12 mouse cellular contexts compared by ENCODE assay signal in genomic region chr9:106250245-106250644, GRCm38 (mm10). TPM values are rescaled to one million over a fixed set of nuclear protein-coding genes. Genes with fewer than 3 reads are reported as not detected.
DNase-seq lines count a peak whose midpoint lies in the region; ATAC-seq and TF ChIP-seq lines count a peak whose summit lies in the region.
"Had no signal": no experiment of that assay in that cellular context is flagged by ENCODE, and none has a peak within 500 bp of the region (broad histone marks: within the 10 kb centered on the region; RNA-seq: fewer than 3 reads in every experiment).

No protein-coding gene starts in this region.

- H3K27ac ChIP-seq in kidney, postnatal 0 days: no peak overlapping the region
- H3K27ac ChIP-seq in embryonic facial prominence, embryonic 13.5 days: peak overlapping the region; percentile 1; the same call in 1 of the 2 replicates
- H3K27ac ChIP-seq in small intestine, adult 2 months (ENCODE audit: insufficient read depth, low read depth, low read length): peak overlapping the region; percentile 97
- H3K27ac ChIP-seq in hindbrain, embryonic 11.5 days (ENCODE audit: low read depth, low read length): no peak overlapping the region
- H3K27ac ChIP-seq: forebrain, embryonic 10.5 days; liver, embryonic 13.5 days had no signal

- peaks cover 15% of the 10 kb centered on the region for H3K4me1 ChIP-seq in kidney, postnatal 0 days (replicated peaks; ENCODE audit: insufficient read depth, low read length)
- H3K4me1 ChIP-seq in embryonic facial prominence, embryonic 13.5 days: peaks cover 27% of the 10 kb centered on the region
- peaks cover 34% of the 10 kb centered on the region for H3K4me1 ChIP-seq in small intestine, adult 2 months (ENCODE audit: control insufficient read depth, insufficient read depth, insufficient read length, low read length)
- H3K4me1 ChIP-seq in hindbrain, embryonic 11.5 days (replicated peaks; ENCODE audit: control insufficient read depth, insufficient read depth, low read length): peaks cover 6% of the 10 kb centered on the region

- no peaks in the 10 kb centered on the region for H3K9me3 ChIP-seq in kidney, postnatal 0 days (replicated peaks; ENCODE audit: low read length)
- H3K9me3 ChIP-seq in embryonic facial prominence, embryonic 13.5 days: no peaks in the 10 kb centered on the region
- H3K9me3 ChIP-seq in hindbrain, embryonic 11.5 days (ENCODE audit: control insufficient read depth, low read length): no peaks in the 10 kb centered on the region
- H3K9me3 ChIP-seq: forebrain, embryonic 10.5 days; liver, embryonic 13.5 days had no signal

- H3K27me3 ChIP-seq in kidney, postnatal 0 days (ENCODE audit: insufficient read depth, low read length): no peaks in the 10 kb centered on the region
- no peaks in the 10 kb centered on the region for H3K27me3 ChIP-seq in embryonic facial prominence, embryonic 13.5 days
- no peaks in the 10 kb centered on the region for H3K27me3 ChIP-seq in small intestine, adult 2 months (ENCODE audit: control insufficient read depth, insufficient read depth, low read length)
- no peaks in the 10 kb centered on the region for H3K27me3 ChIP-seq in hindbrain, embryonic 11.5 days (ENCODE audit: control insufficient read depth, insufficient read depth, low read length)
- H3K27me3 ChIP-seq: liver, embryonic 13.5 days had no signal

- intact Hi-C loops in heart, postnatal 36 days (cut with DNase I): no loop called here

- TF ChIP-seq CTCF in kidney, postnatal 0 days (IDR thresholded peaks at IDR 0.05; ENCODE audit: low read depth): no peak
- no peak for TF ChIP-seq CTCF in small intestine, adult 2 months (IDR thresholded peaks at IDR 0.05; ENCODE audit: extremely low read depth, insufficient read length, insufficient replicate concordance, low read depth, low read length)

- no peaks in the 10 kb centered on the region for H3K36me3 ChIP-seq in kidney, postnatal 0 days (ENCODE audit: insufficient read depth, low read length)
- peaks cover 2% of the 10 kb centered on the region; the same call in 1 of the 2 replicates for H3K36me3 ChIP-seq in embryonic facial prominence, embryonic 13.5 days
- peaks cover 2% of the 10 kb centered on the region; the same call in 1 of the 2 replicates for H3K36me3 ChIP-seq in small intestine, adult 2 months (ENCODE audit: control insufficient read depth, insufficient read depth, low read length)
- no peaks in the 10 kb centered on the region for H3K36me3 ChIP-seq in hindbrain, embryonic 11.5 days (ENCODE audit: control insufficient read depth, insufficient read depth, low read length)

- no peak overlapping the region for H3K9ac ChIP-seq in kidney, postnatal 0 days (ENCODE audit: low read depth, low read length)
- H3K9ac ChIP-seq in embryonic facial prominence, embryonic 13.5 days: no peak overlapping the region
- no peak overlapping the region for H3K9ac ChIP-seq in hindbrain, embryonic 11.5 days (ENCODE audit: low read depth, low read length)
- H3K9ac ChIP-seq: liver, embryonic 13.5 days had no signal

- H3K4me2 ChIP-seq in kidney, postnatal 0 days (ENCODE audit: low read length): no peak overlapping the region
- H3K4me2 ChIP-seq in embryonic facial prominence, embryonic 13.5 days: no peak overlapping the region
- H3K4me2 ChIP-seq in hindbrain, embryonic 11.5 days (replicated peaks; ENCODE audit: low read depth, low read length): no peak overlapping the region
- H3K4me2 ChIP-seq: liver, embryonic 13.5 days had no signal

- WGBS in kidney, postnatal 0 days: 39% methylated on average over 4 of the region's 4 CpGs
- 53% methylated on average over 4 of the region's 4 CpGs for WGBS in embryonic facial prominence, embryonic 13.5 days
- 17% methylated on average over 4 of the region's 4 CpGs for WGBS in small intestine, adult 2 months
- 57% methylated on average over 4 of the region's 4 CpGs for WGBS in hindbrain, embryonic 11.5 days

- no peak overlapping the region for H3K4me3 ChIP-seq in kidney, postnatal 0 days (replicated peaks; ENCODE audit: low read depth, low read length)
- H3K4me3 ChIP-seq in embryonic facial prominence, embryonic 13.5 days: no peak overlapping the region
- H3K4me3 ChIP-seq in small intestine, adult 2 months (ENCODE audit: low read depth, low read length): no peak overlapping the region
- H3K4me3 ChIP-seq in hindbrain, embryonic 11.5 days (ENCODE audit: low read depth, low read length): no peak overlapping the region
- H3K4me3 ChIP-seq: forebrain, embryonic 10.5 days; liver, embryonic 13.5 days had no signal

- ATAC-seq in kidney, postnatal 0 days (replicated peaks; ENCODE audit: low FRiP score, low read depth): no peak
- ATAC-seq in embryonic facial prominence, embryonic 13.5 days (ENCODE audit: insufficient number of reproducible peaks, insufficient read depth, low FRiP score, low TSS enrichment, low read depth): no peak
- no peak for ATAC-seq in hindbrain, embryonic 11.5 days (ENCODE audit: low FRiP score)

- peak; percentile 53 for DNase-seq in kidney, postnatal 0 days (ENCODE audit: low spot score)
- no peak for DNase-seq in kidney, adult 8-10 months
- peak; percentile 7 to 34 for DNase-seq in heart, postnatal 36 days
- no peak for DNase-seq in spleen, postnatal 4 days (ENCODE audit: low spot score in 2 of 2)
- no peak for DNase-seq in hindbrain, embryonic 11.5 days (ENCODE audit: low spot score)
- DNase-seq in T-cell, adult 2 months (ENCODE audit: low spot score): no peak
- DNase-seq: adrenal gland, postnatal 14 days; layer of hippocampus, adult 9-11 months; liver, embryonic 13.5 days had no signal

- no peak for TF ChIP-seq POLR2A in small intestine, adult 2 months (IDR thresholded peaks at IDR 0.05; ENCODE audit: low read depth, low read length)

RNA-seq across cellular contexts. Expression of gene Alas1, which starts 1.8 kb away (rescaled TPM):
- polyA plus RNA-seq in kidney, postnatal 0 days (2015; fragmentation: Nextera tagmentation; extraction: Ambion mirVana): 142 and 152 TPM in 2 replicates
- polyA plus RNA-seq in embryonic facial prominence, embryonic 13.5 days (2015; fragmentation: Nextera tagmentation; extraction: Ambion mirVana): 97.7 and 108 TPM in 2 replicates
- 100 to 1,000 TPM; 298 to 524 TPM for total RNA-seq in heart, postnatal 36 days (2021)
- 117 and 156 TPM in 2 replicates for polyA plus RNA-seq in small intestine, adult 2 months (2012; rRNA removed)
- 83.8 and 84.7 TPM in 2 replicates for polyA plus RNA-seq in hindbrain, embryonic 11.5 days (2014; fragmentation: Nextera tagmentation; extraction: Ambion mirVana)

RNA-seq across cellular contexts. Expression of gene Tlr9, which starts 27.8 kb away (rescaled TPM):
- 0.06 and 0.07 TPM in 2 replicates for polyA plus RNA-seq in kidney, postnatal 0 days (2015; fragmentation: Nextera tagmentation; extraction: Ambion mirVana)
- polyA plus RNA-seq in embryonic facial prominence, embryonic 13.5 days (2015; fragmentation: Nextera tagmentation; extraction: Ambion mirVana): not detected in 2 replicates
- 1 to 10 TPM in 1 of 2 experiments, under 1 TPM in 1; 0.47 to 1.1 TPM for total RNA-seq in heart, postnatal 36 days (2021)
- polyA plus RNA-seq in small intestine, adult 2 months (2012; rRNA removed): 3.3 and 3.8 TPM in 2 replicates
- polyA plus RNA-seq in hindbrain, embryonic 11.5 days (2014; fragmentation: Nextera tagmentation; extraction: Ambion mirVana): not detected in 2 replicates
- polyA plus RNA-seq: forebrain, embryonic 10.5 days had no signal

RNA-seq across cellular contexts. Expression of gene Poc1a, which starts 30.6 kb away (rescaled TPM):
- polyA plus RNA-seq in kidney, postnatal 0 days (2015; fragmentation: Nextera tagmentation; extraction: Ambion mirVana): 13.1 and 14.5 TPM in 2 replicates
- polyA plus RNA-seq in embryonic facial prominence, embryonic 13.5 days (2015; fragmentation: Nextera tagmentation; extraction: Ambion mirVana): 22.9 and 26.0 TPM in 2 replicates
- total RNA-seq in heart, postnatal 36 days (2021): 1 to 10 TPM; 4.1 TPM
- 6.5 and 14.9 TPM in 2 replicates for polyA plus RNA-seq in small intestine, adult 2 months (2012; rRNA removed)
- polyA plus RNA-seq in hindbrain, embryonic 11.5 days (2014; fragmentation: Nextera tagmentation; extraction: Ambion mirVana): 27.3 and 27.6 TPM in 2 replicates

RNA-seq across cellular contexts. Expression of gene Twf2, which starts 47.3 kb away (rescaled TPM):
- 44.0 and 51.1 TPM in 2 replicates for polyA plus RNA-seq in kidney, postnatal 0 days (2015; fragmentation: Nextera tagmentation; extraction: Ambion mirVana)
- 60.5 and 65.9 TPM in 2 replicates for polyA plus RNA-seq in embryonic facial prominence, embryonic 13.5 days (2015; fragmentation: Nextera tagmentation; extraction: Ambion mirVana)
- 100 to 1,000 TPM; 266 to 269 TPM for total RNA-seq in heart, postnatal 36 days (2021)
- 13.7 and 21.2 TPM in 2 replicates for polyA plus RNA-seq in small intestine, adult 2 months (2012; rRNA removed)
- 57.3 and 59.6 TPM in 2 replicates for polyA plus RNA-seq in hindbrain, embryonic 11.5 days (2014; fragmentation: Nextera tagmentation; extraction: Ambion mirVana)

RNA-seq across cellular contexts. Expression of gene Ppm1m, which starts 50.7 kb away (rescaled TPM):
- polyA plus RNA-seq in kidney, postnatal 0 days (2015; fragmentation: Nextera tagmentation; extraction: Ambion mirVana): 33.2 and 35.5 TPM in 2 replicates
- 49.3 and 49.5 TPM in 2 replicates for polyA plus RNA-seq in embryonic facial prominence, embryonic 13.5 days (2015; fragmentation: Nextera tagmentation; extraction: Ambion mirVana)
- total RNA-seq in heart, postnatal 36 days (2021): 10 to 100 TPM; 12.2 to 13.8 TPM
- 10.7 and 14.9 TPM in 2 replicates for polyA plus RNA-seq in small intestine, adult 2 months (2012; rRNA removed)
- 21.7 TPM in 2 replicates for polyA plus RNA-seq in hindbrain, embryonic 11.5 days (2014; fragmentation: Nextera tagmentation; extraction: Ambion mirVana)

Comparison
In these comparisons a context has a peak if more than half of its experiments do, and no peak if none do; other contexts are left out.
1. DNase-seq: peak in kidney, postnatal 0 days (single experiment) and heart, postnatal 36 days (2 of 2); none in kidney, adult 8-10 months (0 of 2), spleen, postnatal 4 days (0 of 2), hindbrain, embryonic 11.5 days (single experiment) and T-cell, adult 2 months (single experiment).
2. H3K27ac ChIP-seq: peak in embryonic facial prominence, embryonic 13.5 days (single experiment) and small intestine, adult 2 months (single experiment); none in kidney, postnatal 0 days (single experiment) and hindbrain, embryonic 11.5 days (single experiment).